Mouse (Mus musculus) lung, postnatal 0 days (tissue): ENCODE data around the gene Tbrg4.

Source experiments
- CTCF ChIP-seq: IDR thresholded peaks from 2 replicates; pipeline ENCODE4 v1.5.1; 2016; ENCODE audit warnings: antibody characterized with exemption, mild to moderate bottlenecking
- EP300 ChIP-seq: IDR thresholded peaks from 2 replicates; pipeline ENCODE4 v1.6.1; 2016; ENCODE audit warnings: antibody characterized with exemption, mild to moderate bottlenecking, control low read depth

DNA sequence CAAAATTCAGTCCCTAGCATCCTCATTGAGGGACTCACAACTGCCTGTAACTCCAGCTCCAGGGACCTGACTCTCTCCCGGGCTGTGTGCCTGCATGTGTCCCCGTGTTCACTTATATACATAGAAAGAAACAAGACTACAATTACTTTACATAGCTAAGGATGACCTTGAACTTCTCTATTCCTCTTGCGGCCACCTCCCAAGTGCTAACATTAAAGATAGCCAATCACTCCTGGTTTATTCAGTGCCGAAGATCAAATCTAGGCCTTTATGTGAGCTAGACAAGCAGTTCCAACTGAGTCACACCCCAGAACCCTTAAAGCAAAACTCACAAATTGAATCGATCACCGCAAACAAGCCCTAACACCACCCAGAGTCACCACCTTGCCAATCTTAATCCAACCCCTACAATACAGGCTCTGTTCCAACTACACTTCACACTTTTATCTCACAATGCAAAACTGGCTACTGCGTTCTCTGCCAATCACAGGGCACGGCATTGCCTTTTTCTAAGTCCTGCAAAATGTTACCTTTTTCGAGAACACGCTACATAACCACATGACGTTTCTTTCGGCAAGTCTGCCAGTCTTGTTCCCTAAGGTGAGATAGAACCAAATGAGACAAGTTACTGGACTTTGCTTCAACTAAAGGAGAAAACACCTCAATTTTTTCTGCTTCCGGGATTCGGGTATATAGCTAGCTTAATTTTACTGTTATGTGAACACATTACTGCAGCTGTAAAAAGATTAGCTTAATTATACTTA lies 1.1 kb downstream of the Tbrg4 start:
- TF ChIP-seq CTCF (no peak), EP300 (no peak)
